Mouse (Mus musculus) right cerebral cortex, postnatal 10 days (tissue): Measurements from ENCODE around the gene Edaradd.

Source experiments
- DNase-seq, 2 experiments: peaks; one replicate each; pipeline ENCODE4 v3.0.0; 2021; ENCODE audit warnings: low spot score in 2 of 2

Gene Edaradd

GRCm38 (mm10) chr13:12460881-12461729, 59.1 kb downstream of the Edaradd start:
- DNase-seq, result peak; percentile 91

- DNase-seq, result peak; percentile 66
Observed at GRCm38 (mm10) chr13:12460443-12460842, 59.8 kb downstream of the Edaradd start.

GRCm38 (mm10) chr13:12456711-12457110, 63.5 kb downstream of the Edaradd start:
- no peak for DNase-seq

- no peak for DNase-seq
Observed at GRCm38 (mm10) chr13:12454686-12455390, 65.4 kb downstream of the Edaradd start.

GRCm38 (mm10) chr13:12453150-12453549, 67.1 kb downstream of the Edaradd start:
- no peak for DNase-seq

GRCm38 (mm10) chr13:12442008-12442587, 78.1 kb downstream of the Edaradd start:
- peak; percentile 50 to 62 for DNase-seq

- DNase-seq, result no peak
Observed at GRCm38 (mm10) chr13:12440813-12441212, 79.4 kb downstream of the Edaradd start.

- no peak for DNase-seq
Observed at GRCm38 (mm10) chr13:12439586-12439985, 80.7 kb downstream of the Edaradd start.

GRCm38 (mm10) chr13:12433843-12434242, 86.4 kb downstream of the Edaradd start:
- DNase-seq, result no peak

- no peak for DNase-seq
Observed at GRCm38 (mm10) chr13:12428556-12428955, 91.7 kb downstream of the Edaradd start.
